Mouse (Mus musculus): ENCODE data around the gene Defa23. TPM values are rescaled to one million over a fixed set of nuclear protein-coding genes. Genes with fewer than 3 reads are reported as not detected.

The Defa23 gene
- polyA plus RNA-seq (2017; shearing (Covaris generic)): not detected

DNA sequence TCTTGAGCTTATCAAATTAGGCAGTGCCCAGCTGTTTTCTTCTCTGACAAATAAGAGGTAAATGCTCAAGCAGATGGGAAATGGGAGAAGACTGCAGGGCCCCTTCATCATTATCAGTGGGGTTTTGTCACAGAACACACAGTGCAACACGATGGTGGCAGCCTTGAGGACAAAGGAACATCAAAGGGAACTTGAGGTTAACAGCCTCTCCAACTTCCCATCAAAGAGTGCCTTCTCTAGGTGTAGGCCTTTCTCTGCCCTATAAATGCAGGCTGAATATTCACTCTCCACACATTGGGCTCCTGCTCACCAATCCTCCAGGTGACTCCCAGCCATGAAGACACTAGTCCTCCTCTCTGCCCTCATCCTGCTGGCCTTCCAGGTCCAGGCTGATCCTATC is at the start of gene Defa23:
TSS of gene Defa23 (plus strand) at position 301 of the 400 bp plus-strand sequence.

DNA sequence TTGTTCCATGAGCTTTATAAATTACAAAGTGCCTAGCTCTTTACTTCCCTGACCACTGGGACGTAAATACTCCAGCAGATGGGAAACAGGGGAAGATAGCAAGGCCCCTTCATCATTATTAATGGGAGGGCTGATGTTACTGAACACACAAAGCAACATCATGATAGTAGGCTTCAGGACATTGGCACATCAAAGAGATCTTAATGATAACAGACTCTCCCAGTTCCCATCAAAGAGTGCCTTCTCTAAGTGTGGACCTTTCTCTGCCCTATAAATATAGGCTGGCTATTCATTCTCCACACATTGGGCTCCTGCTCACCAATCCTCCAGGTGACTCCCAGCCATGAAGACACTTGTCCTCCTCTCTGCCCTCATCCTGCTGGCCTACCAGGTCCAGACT is 29.6 kb upstream of the Defa23 start, which contains the start of gene Defa21:
TSS of gene Defa21 (plus strand) at position 301 of the 400 bp plus-strand sequence.

DNA sequence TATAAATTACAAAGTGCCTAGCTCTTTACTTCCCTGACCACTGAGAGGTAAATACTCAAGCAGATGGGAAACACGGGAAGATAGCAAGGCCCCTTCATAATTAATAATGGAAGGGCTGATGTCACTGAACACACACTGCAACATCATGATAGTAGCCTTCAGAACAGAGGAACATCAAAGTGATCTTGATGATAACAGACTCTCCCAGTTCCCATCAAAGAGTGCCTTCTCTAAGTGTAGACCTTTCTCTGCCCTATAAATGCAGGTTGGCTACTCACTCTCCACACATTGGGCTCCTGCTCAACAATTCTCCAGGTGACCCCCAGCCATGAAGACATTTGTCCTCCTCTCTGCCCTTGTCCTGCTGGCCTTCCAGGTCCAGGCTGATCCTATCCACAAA is 9.9 kb downstream of the Defa23 start, which contains the start of gene Defa35:
TSS of gene Defa35 (plus strand) at position 301 of the 400 bp plus-strand sequence.

DNA sequence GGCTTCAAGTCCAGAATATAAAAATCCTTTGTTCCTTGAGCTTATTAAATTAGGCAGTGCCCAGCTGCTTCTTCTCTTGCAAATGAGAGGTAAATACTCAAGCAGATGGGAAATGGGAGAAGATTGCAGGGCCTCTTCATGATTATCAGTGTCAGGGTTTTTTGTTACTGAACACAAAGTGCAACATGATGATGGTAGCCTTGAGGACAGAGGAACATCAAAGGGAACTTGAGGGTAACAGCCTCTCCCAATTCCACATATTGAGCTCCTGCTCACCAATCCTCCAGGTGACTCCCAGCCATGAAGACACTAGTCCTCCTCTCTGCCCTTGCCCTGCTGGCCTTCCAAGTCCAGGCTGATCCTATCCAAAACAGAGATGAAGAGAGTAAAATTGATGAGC is 29.3 kb downstream of the Defa23 start, which contains the start of gene Defa25:
TSS of gene Defa25 (plus strand) at position 301 of the 400 bp plus-strand sequence.

DNA sequence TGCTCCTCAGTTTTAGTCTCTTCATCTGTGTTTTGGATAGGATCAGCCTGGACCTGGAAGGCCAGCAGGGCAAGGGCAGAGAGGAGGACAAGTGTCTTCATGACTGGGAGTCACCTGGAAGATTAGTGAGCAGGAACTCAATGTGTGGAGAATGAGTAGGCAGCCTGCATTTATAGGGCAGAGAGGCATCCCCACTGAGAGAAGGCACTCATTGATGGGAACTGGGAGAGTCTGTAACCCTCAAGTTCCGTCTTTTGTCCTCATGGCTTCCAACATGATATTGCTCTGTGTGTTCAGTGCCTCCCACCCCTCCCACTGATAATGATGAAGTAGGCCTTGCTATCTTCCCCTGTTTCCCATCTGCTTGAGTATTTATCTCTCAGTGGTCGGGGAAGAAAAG is 41.1 kb downstream of the Defa23 start, which contains the start of gene Gm14851:
TSS of gene Gm14851 (minus strand) at position 101 of the 400 bp plus-strand sequence.

Other genes with a start within 250 kb of the Defa23 start
- gene Defb33, start 162.4 kb upstream of the Defa23 start, polyA plus RNA-seq (2017; shearing (Covaris generic)): not detected
- not detected for gene Gm15056, start 152.4 kb upstream of the Defa23 start, polyA plus RNA-seq (2017; shearing (Covaris generic))
- gene Gm6040, start 133.0 kb upstream of the Defa23 start, polyA plus RNA-seq (2017; shearing (Covaris generic)): not detected
- not detected for gene AY761185, start 110.3 kb upstream of the Defa23 start, polyA plus RNA-seq (2017; shearing (Covaris generic))
- gene Defa21, start 29.5 kb upstream of the Defa23 start, polyA plus RNA-seq (2017; shearing (Covaris generic)): not detected
- not detected for gene Defa35, start 10.0 kb downstream of the Defa23 start, polyA plus RNA-seq (2017; shearing (Covaris generic))
- not detected for gene Defa25, start 29.4 kb downstream of the Defa23 start, polyA plus RNA-seq (2017; shearing (Covaris generic))
- not detected for gene Gm14851, start 41.0 kb downstream of the Defa23 start, polyA plus RNA-seq (2017; shearing (Covaris generic))
- not detected for gene Defa30, start 79.6 kb downstream of the Defa23 start, polyA plus RNA-seq (2017; shearing (Covaris generic))
- not detected for gene Defa22, start 107.2 kb downstream of the Defa23 start, polyA plus RNA-seq (2017; shearing (Covaris generic))
- not detected for gene Defa31, start 136.6 kb downstream of the Defa23 start, polyA plus RNA-seq (2017; shearing (Covaris generic))
- not detected for gene Gm15293, start 146.5 kb downstream of the Defa23 start, polyA plus RNA-seq (2017; shearing (Covaris generic))
- not detected for gene Gm15292, start 194.7 kb downstream of the Defa23 start, polyA plus RNA-seq (2017; shearing (Covaris generic))

Data from CD4-positive, CD25-positive, alpha-beta regulatory T cell (primary cell).